Mouse (Mus musculus): ENCODE results near the gene Gsx2. TPM values are rescaled to one million over a fixed set of nuclear protein-coding genes. Genes with fewer than 3 reads are reported as not detected.

Gsx2 gene
- not detected in 2 replicates for polyA plus RNA-seq (2014; fragmentation: Nextera tagmentation; extraction: Ambion mirVana)

DNA sequence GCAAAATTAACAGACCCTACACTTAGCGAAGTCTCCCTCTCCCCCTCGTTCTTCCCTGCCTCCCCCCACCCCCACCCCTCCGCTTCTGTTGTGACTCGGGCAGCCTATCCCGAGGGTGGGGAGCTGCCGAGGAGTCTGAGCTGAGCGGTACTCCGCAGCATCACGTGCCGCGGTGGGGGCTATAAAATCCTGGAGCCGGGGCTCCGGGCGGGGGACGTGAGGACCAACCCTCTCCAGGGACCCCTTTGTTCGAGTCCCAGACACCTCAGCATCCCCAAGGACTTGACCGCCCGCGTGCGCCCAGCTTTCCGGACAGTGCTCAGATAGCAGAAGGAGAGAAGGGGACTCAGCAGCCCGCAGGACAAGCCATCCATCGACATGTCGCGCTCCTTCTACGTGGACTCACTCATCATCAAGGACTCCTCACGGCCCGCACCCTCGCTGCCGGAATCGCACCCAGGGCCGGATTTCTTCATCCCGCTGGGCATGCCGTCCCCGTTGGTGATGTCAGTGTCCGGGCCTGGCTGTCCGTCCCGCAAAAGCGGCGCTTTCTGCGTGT, at the start of gene Gsx2:
Gene Gsx2 (plus strand): TSS at position 219 of the 559 bp plus-strand sequence.
- H3K36me3 ChIP-seq (ENCODE audit: control insufficient read depth, insufficient read depth, low read length): no peaks in the 10 kb centered on the region
- H3K4me3 ChIP-seq (ENCODE audit: low read depth, low read length): peak within 1 kb of the TSS; percentile 25
- peaks cover 3% of the 10 kb centered on the region; the same call in 1 of the 2 replicates for H3K4me1 ChIP-seq (ENCODE audit: control insufficient read depth, insufficient read depth, low read length)
- H3K9ac ChIP-seq (ENCODE audit: low read depth, low read length): no peak within 1 kb of the TSS; the same call in 1 of the 2 replicates
- H3K27ac ChIP-seq (replicated peaks; ENCODE audit: low read depth, low read length): no peak within 1 kb of the TSS
- no peaks in the 10 kb centered on the region for H3K9me3 ChIP-seq (ENCODE audit: control insufficient read depth, low read length)
- H3K27me3 ChIP-seq (replicated peaks; ENCODE audit: control insufficient read depth, insufficient read depth, low read length): peaks cover 99% of the 10 kb centered on the region
- ATAC-seq (ENCODE audit: low read depth): 0 out of 2 replicates have a peak, but pooled peaks have one; percentile 27
- WGBS: 2% methylated on average over 20 of the region's 41 CpGs
- peak within 1 kb of the TSS; percentile 47 for H3K4me2 ChIP-seq (ENCODE audit: low read depth, low read length)
- no peak for DNase-seq (ENCODE audit: low spot score)

DNA sequence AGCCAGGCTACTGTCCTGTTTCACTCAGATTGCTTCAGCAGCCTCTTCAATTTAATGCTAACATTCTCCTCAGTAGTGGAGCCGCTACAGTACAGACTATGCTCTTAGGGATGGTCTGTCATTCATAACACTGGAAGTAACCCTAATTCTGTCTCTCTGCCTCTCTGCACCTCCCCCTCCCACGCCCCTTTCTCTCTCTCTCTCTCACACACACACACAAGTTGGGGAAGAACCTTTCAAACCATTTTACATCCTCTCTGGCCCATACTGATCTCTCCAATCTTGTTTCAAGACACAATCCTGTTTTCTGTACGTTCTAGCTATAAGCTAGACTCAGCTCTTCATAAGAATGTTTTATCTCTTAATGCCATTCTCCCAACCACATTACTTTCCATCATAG, 39.9 kb upstream of the Gsx2 start:
- 86% methylated on average over 3 of the region's 3 CpGs for WGBS
- Histone ChIP-seq H3K36me3 (ENCODE audit: control insufficient read depth, insufficient read depth, low read length) (no peaks in the 10 kb centered on the region), H3K4me2 (ENCODE audit: low read depth, low read length) (no peak overlapping the region), H3K9ac (ENCODE audit: low read depth, low read length) (no peak overlapping the region), H3K4me3 (ENCODE audit: low read depth, low read length) (no peak overlapping the region), H3K9me3 (ENCODE audit: control insufficient read depth, low read length) (no peaks in the 10 kb centered on the region), H3K27me3 (replicated peaks; ENCODE audit: control insufficient read depth, insufficient read depth, low read length) (no peaks in the 10 kb centered on the region), H3K4me1 (ENCODE audit: control insufficient read depth, insufficient read depth, low read length) (peaks cover 4% of the 10 kb centered on the region; the same call in 1 of the 2 replicates), H3K27ac (replicated peaks; ENCODE audit: low read depth, low read length) (no peak overlapping the region)
- ATAC-seq (ENCODE audit: low read depth) (no peak), DNase-seq (ENCODE audit: low spot score) (no peak)

DNA sequence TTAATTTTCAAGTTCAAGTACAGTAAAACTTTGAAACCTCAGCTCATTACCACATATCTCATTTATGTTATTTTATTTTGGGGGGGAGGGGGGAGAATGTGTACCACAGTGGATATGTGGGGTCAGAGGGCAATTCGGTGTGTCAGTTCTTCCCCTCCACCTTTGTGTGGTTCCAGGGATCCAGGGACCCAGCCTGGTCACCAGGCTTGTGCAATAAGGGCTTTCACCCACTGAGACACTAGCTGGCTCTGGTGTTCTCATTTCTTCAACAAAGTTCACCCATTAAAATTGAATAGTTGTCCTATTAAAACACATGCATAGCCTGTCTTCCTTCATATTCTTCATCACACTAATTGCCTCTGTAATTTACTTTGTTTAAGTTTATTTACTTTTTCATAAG, 36.1 kb upstream of the Gsx2 start:
- Histone ChIP-seq H3K4me1 (ENCODE audit: control insufficient read depth, insufficient read depth, low read length) (peaks cover 10% of the 10 kb centered on the region), H3K36me3 (ENCODE audit: control insufficient read depth, insufficient read depth, low read length) (no peaks in the 10 kb centered on the region), H3K9ac (ENCODE audit: low read depth, low read length) (no peak overlapping the region), H3K27me3 (replicated peaks; ENCODE audit: control insufficient read depth, insufficient read depth, low read length) (no peaks in the 10 kb centered on the region), H3K27ac (replicated peaks; ENCODE audit: low read depth, low read length) (no peak overlapping the region), H3K4me3 (ENCODE audit: low read depth, low read length) (no peak overlapping the region), H3K4me2 (ENCODE audit: low read depth, low read length) (no peak overlapping the region), H3K9me3 (ENCODE audit: control insufficient read depth, low read length) (no peaks in the 10 kb centered on the region)
- WGBS: 79% methylated on average over 1 of the region's 1 CpGs
- no peak for DNase-seq (ENCODE audit: low spot score)
- no peak for ATAC-seq (ENCODE audit: low read depth)

DNA sequence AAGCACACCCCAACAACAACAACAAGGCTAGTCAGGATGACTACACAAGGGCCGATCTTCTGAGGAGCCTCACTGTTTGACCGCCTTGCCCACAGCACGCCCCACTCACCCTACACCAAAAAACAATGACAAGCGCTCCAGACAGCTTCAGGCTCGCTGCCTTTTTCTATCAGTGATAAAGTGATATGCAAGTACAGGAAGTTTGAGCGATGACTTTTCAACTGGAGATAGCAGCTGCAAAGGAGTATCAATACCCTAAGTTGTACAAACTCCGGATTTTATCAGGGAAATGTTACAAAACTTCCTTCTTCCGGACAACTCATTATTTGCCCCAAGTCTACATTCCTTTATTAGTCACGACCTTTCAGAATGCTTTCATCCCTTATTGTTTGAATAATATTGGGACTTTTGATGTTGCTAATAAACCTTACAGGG, 32.4 kb upstream of the Gsx2 start:
- Histone ChIP-seq H3K4me1 (ENCODE audit: control insufficient read depth, insufficient read depth, low read length) (peaks cover 10% of the 10 kb centered on the region), H3K4me3 (ENCODE audit: low read depth, low read length) (peak overlapping the region; percentile 97), H3K4me2 (ENCODE audit: low read depth, low read length) (peak overlapping the region; percentile 79), H3K36me3 (ENCODE audit: control insufficient read depth, insufficient read depth, low read length) (no peaks in the 10 kb centered on the region), H3K27ac (replicated peaks; ENCODE audit: low read depth, low read length) (no peak overlapping the region), H3K9me3 (ENCODE audit: control insufficient read depth, low read length) (no peaks in the 10 kb centered on the region), H3K27me3 (replicated peaks; ENCODE audit: control insufficient read depth, insufficient read depth, low read length) (no peaks in the 10 kb centered on the region), H3K9ac (ENCODE audit: low read depth, low read length) (peak overlapping the region; percentile 100)
- WGBS: 52% methylated on average over 9 of the region's 9 CpGs
- DNase-seq (ENCODE audit: low spot score) (no peak), ATAC-seq (ENCODE audit: low read depth) (no peak)

DNA sequence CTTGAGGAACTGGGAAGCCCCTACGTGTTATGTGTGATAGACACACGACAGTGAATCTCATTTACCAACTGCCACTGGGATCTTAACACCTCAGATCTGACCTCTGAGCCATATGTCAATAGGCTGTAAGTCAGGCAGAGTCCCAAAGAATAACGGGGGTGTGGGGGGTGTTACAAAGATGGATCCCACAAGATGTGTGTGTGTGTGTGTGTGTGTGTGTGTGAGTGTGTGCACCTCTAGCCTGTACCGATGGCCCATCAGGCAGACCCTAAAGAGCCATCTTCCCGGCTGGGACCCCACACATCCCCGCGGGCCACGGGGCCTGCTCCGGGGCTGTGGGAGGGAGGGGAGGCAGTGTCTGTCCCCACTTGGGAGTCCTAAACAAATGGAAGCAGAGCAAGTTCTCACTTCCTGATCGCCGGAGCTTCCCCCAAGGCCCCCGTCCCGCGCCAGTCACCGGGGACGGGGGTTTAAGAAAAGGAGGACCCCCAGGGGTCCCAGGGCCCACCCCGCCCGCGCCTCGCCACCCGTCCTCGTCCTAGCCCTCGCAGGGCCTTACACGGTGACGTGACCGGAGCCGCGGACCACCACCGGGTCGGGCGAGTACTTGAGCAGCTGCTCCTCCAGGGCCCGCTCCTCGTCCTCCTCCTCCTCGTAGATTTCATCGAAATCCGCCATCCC, 31.6 kb upstream of the Gsx2 start:
- Histone ChIP-seq H3K36me3 (ENCODE audit: control insufficient read depth, insufficient read depth, low read length) (no peaks in the 10 kb centered on the region), H3K4me1 (ENCODE audit: control insufficient read depth, insufficient read depth, low read length) (peaks cover 10% of the 10 kb centered on the region), H3K4me3 (ENCODE audit: low read depth, low read length) (peak overlapping the region; percentile 97), H3K9ac (ENCODE audit: low read depth, low read length) (peak overlapping the region; percentile 100), H3K27ac (replicated peaks; ENCODE audit: low read depth, low read length) (peak overlapping the region; percentile 88), H3K27me3 (replicated peaks; ENCODE audit: control insufficient read depth, insufficient read depth, low read length) (no peaks in the 10 kb centered on the region), H3K9me3 (ENCODE audit: control insufficient read depth, low read length) (no peaks in the 10 kb centered on the region), H3K4me2 (ENCODE audit: low read depth, low read length) (peak overlapping the region; percentile 79)
- ATAC-seq (ENCODE audit: low read depth): peak; percentile 69
- 0% methylated on average over 15 of the region's 36 CpGs for WGBS
- peak; percentile 35 for DNase-seq (ENCODE audit: low spot score)

DNA sequence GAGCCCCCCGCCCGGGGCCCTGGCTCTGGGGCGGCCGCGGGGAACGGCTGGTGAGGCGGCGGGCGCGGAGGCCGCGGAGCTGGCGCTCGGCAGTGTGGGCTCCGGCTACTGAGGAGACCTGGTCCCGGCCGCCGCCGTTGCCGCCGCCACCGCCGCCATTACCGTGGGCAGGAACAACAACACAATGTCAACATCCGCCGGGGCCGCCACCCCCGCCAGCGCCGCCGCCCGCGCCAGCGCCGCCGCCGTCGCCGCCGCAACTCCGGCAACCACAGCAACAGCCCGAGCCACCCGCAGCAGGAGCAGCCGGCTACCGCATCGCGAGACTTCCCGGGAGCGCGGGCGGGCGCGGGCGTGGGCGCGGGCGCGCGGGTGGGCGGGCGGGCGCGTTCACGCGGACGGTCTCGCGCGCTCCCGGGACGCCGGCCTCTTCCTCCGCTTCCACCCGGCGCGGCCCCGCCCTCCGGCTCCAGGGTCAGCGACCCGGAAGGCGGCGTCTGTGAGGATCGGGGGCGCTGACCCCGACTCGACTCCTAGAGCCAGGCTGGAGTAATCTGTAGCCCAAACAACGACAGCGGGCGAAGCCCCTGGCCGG, 31.0 kb upstream of the Gsx2 start, which contains the start of gene Chic2:
Gene Chic2 (minus strand): TSS at position 465 of the 595 bp plus-strand sequence.
- DNase-seq (ENCODE audit: low spot score) (peak; percentile 86), ATAC-seq (ENCODE audit: low read depth) (peak; percentile 96)
- H3K9ac ChIP-seq (ENCODE audit: low read depth, low read length): peak within 1 kb of the TSS; percentile 100
- H3K4me3 ChIP-seq (ENCODE audit: low read depth, low read length): peak within 1 kb of the TSS; percentile 97
- peaks cover 10% of the 10 kb centered on the region for H3K4me1 ChIP-seq (ENCODE audit: control insufficient read depth, insufficient read depth, low read length)
- H3K27ac ChIP-seq (replicated peaks; ENCODE audit: low read depth, low read length): peak within 1 kb of the TSS; percentile 88
- peak within 1 kb of the TSS; percentile 79 for H3K4me2 ChIP-seq (ENCODE audit: low read depth, low read length)
- H3K9me3 ChIP-seq (ENCODE audit: control insufficient read depth, low read length): no peaks in the 10 kb centered on the region
- H3K36me3 ChIP-seq (ENCODE audit: control insufficient read depth, insufficient read depth, low read length): no peaks in the 10 kb centered on the region
- no peaks in the 10 kb centered on the region for H3K27me3 ChIP-seq (replicated peaks; ENCODE audit: control insufficient read depth, insufficient read depth, low read length)
- WGBS: 0% methylated on average over 30 of the region's 90 CpGs

DNA sequence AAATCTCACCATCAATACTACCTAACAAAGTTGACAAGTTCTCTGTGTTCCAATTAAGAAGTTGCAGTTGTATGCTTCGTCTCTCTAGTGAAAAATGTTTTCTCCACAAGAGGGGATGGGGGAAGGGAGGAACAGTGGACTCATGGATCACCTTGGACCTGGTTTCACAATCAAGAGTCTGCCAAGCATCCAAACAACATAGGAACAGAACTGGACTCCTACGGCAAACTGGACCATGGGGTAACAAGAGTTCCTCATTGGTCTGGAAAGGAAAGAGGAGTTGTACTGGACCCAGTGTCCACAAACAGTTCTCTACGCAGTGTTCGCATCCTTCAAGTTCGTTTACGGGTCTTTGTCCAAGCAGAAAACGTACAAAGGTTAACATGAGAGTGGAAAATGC, 30.0 kb upstream of the Gsx2 start:
- Histone ChIP-seq H3K27me3 (replicated peaks; ENCODE audit: control insufficient read depth, insufficient read depth, low read length) (no peaks in the 10 kb centered on the region), H3K4me2 (ENCODE audit: low read depth, low read length) (no peak overlapping the region), H3K36me3 (ENCODE audit: control insufficient read depth, insufficient read depth, low read length) (no peaks in the 10 kb centered on the region), H3K4me3 (ENCODE audit: low read depth, low read length) (no peak overlapping the region), H3K9ac (ENCODE audit: low read depth, low read length) (no peak overlapping the region), H3K27ac (replicated peaks; ENCODE audit: low read depth, low read length) (no peak overlapping the region), H3K4me1 (ENCODE audit: control insufficient read depth, insufficient read depth, low read length) (peaks cover 10% of the 10 kb centered on the region), H3K9me3 (ENCODE audit: control insufficient read depth, low read length) (no peaks in the 10 kb centered on the region)
- WGBS: 93% methylated on average over 7 of the region's 7 CpGs
- no peak for DNase-seq (ENCODE audit: low spot score)
- ATAC-seq (ENCODE audit: low read depth): no peak

DNA sequence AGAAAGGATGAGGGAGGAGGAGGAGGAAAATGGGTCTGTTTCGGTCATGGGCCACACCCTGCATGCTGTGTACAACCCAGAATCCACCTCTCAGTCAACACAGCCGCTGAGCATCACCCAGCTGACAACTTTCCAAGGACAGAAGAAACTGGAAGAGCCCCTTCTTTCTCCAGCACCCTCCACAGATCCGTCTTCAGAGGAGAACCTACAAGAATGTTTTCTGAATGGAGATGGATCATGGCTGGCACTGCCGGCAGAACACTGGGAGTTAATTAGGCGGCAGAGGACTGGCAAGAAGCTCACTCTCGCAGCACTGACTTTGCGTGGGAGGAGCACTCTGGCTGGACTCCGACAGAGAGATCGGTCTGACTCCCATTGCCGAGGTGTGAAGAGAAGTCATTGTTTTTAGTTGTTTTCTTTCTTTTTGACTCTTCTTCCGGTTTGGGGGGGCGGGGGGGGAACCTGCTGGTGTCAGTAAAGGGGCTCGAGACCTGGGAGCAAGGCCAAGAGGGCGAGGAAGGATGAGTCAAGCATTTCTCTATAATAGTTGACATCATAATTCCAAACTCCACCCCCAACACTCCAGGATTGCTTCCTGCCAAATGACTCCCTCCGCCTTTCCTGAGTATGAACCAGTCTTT, 28.6 kb upstream of the Gsx2 start:
- H3K4me2 ChIP-seq (ENCODE audit: low read depth, low read length): no peak overlapping the region; the same call in 1 of the 2 replicates
- DNase-seq (ENCODE audit: low spot score) (peak; percentile 21), ATAC-seq (ENCODE audit: low read depth) (no peak)
- no peaks in the 10 kb centered on the region for H3K9me3 ChIP-seq (ENCODE audit: control insufficient read depth, low read length)
- H3K4me1 ChIP-seq (ENCODE audit: control insufficient read depth, insufficient read depth, low read length): peaks cover 10% of the 10 kb centered on the region
- 56% methylated on average over 15 of the region's 15 CpGs for WGBS
- H3K4me3 ChIP-seq (ENCODE audit: low read depth, low read length): no peak overlapping the region
- H3K36me3 ChIP-seq (ENCODE audit: control insufficient read depth, insufficient read depth, low read length): no peaks in the 10 kb centered on the region
- H3K9ac ChIP-seq (ENCODE audit: low read depth, low read length): no peak overlapping the region
- no peaks in the 10 kb centered on the region for H3K27me3 ChIP-seq (replicated peaks; ENCODE audit: control insufficient read depth, insufficient read depth, low read length)
- H3K27ac ChIP-seq (replicated peaks; ENCODE audit: low read depth, low read length): no peak overlapping the region

Data from embryonic facial prominence, embryonic 14.5 days (tissue).